Mouse (Mus musculus) ES-E14 (cell line): Measurements from ENCODE around the gene Erv3.

Experiments used
- CHD2 ChIP-seq: IDR thresholded peaks from 2 replicates; pipeline ENCODE4 v1.6.1; 2014; ENCODE audit warnings: mild to moderate bottlenecking, low read depth, low read length, inconsistent platforms
- HCFC1 ChIP-seq: IDR thresholded peaks from 2 replicates; pipeline ENCODE4 v1.6.1; 2012; ENCODE audit warnings: low read length, inconsistent platforms, borderline replicate concordance; ENCODE audit not compliant: insufficient read depth
- MAFK ChIP-seq: IDR thresholded peaks from 2 replicates; pipeline ENCODE4 v1.6.1; 2014; ENCODE audit warnings: mild to moderate bottlenecking, low read depth, low read length, inconsistent platforms; ENCODE audit not compliant: insufficient read depth
- ZC3H11A ChIP-seq: IDR thresholded peaks from 2 replicates; pipeline ENCODE4 v1.6.1; 2012; ENCODE audit warnings: low read depth, mild to moderate bottlenecking, inconsistent platforms, low read length, borderline replicate concordance
- ZNF384 ChIP-seq: IDR thresholded peaks from 2 replicates; pipeline ENCODE4 v1.6.1; 2012; ENCODE audit warnings: low read depth, low read length, inconsistent platforms

- TF ChIP-seq CHD2 (no peak), HCFC1 (no peak), MAFK (no peak), ZNF384 (no peak), ZC3H11A (no peak)
Observed at GRCm38 (mm10) chr2:131857838-131858237, 1.7 kb downstream of the Erv3 start.
